Mouse (Mus musculus): ENCODE results near the gene Hs3st6. TPM values are rescaled to one million over a fixed set of nuclear protein-coding genes. Genes with fewer than 3 reads are reported as not detected.

Hs3st6 gene
- polyA plus RNA-seq, 1 experiment from 2014 or later, result 0.23 TPM

DNA sequence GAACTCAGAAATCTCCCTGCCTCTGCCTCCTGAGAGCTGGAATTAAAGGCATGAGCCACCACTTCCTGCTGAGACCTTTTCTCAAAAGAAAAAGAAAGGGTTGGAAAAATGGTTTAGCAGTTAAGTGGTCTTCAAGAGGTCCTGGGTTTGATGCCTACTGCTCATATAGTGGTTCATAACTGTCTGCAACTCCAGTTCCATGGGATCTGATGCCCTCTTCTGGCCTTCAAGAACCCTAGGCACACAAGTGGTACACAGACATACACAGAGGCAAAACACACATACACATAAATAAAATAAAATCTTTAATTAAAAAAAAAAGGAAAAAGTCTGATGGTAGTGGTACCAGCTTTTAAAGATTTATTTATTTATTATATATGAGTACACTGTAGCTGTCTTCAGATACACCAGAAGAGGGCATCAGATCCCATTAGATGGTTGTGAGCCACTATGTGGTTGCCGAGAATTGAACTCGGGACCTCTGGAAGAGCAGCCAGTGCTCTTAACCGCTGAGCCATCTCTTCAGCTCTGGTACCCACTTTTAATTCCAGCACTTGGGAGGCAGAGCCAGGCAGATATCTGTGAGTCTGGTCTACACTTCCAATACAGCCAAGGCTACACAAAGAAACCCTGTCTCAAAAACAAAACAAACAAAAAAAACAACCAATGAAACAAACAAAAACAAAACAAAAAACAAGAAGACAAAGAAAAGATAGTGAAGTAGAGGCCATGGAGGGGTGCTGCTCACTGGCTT, 27.0 kb upstream of the Hs3st6 start:
- H3K9ac ChIP-seq (ENCODE audit: low read length), result no peak overlapping the region

GRCm38 (mm10) chr17:24727618-24728017, 25.2 kb upstream of the Hs3st6 start, which contains the start of gene Rpl3l:
Rpl3l (plus strand) TSS chr17:24727820.
- no peak within 1 kb of the TSS for H3K9ac ChIP-seq (ENCODE audit: low read length)
- 66% methylated on average over 2 of the region's 2 CpGs for WGBS

More for the DNA sequence above, 27.0 kb upstream of the Hs3st6 start:
- ATAC-seq (ENCODE audit: low FRiP score) (no peak), DNase-seq (ENCODE audit: low spot score, missing footprints) (peak; percentile 67)
- no peaks in the 10 kb centered on the region for H3K27me3 ChIP-seq (ENCODE audit: control insufficient read depth, insufficient read depth, low read length)
- no peaks in the 10 kb centered on the region for H3K9me3 ChIP-seq (ENCODE audit: control insufficient read depth, low read length)
- H3K4me3 ChIP-seq (ENCODE audit: low read depth, low read length), result no peak overlapping the region
- peaks cover 11% of the 10 kb centered on the region for H3K36me3 ChIP-seq (ENCODE audit: control insufficient read depth, insufficient read depth, low read length)
- WGBS, result 81% methylated on average over 3 of the region's 3 CpGs
- no peak overlapping the region for H3K4me2 ChIP-seq
- peaks cover 15% of the 10 kb centered on the region for H3K4me1 ChIP-seq (ENCODE audit: control insufficient read depth, insufficient read depth, low read length)
- H3K27ac ChIP-seq (ENCODE audit: low read depth, low read length), result no peak overlapping the region

DNA sequence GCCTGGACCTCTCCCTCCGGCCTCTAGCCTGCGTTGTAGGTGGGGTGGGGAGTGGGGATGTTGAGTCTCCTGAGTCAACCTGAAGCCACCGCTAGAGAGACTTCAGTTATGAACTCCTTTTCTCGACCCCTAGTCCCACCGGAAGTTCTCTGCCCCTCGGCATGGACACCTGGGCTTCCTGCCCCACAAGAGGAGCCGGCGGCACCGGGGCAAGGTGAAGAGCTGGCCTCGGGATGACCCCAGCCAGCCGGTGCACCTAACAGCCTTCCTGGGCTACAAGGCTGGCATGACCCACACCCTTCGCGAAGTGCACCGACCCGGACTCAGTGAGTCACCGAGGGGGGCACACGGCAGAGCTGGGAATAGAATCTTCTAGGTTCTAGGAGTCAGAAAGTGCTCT, 24.6 kb upstream of the Hs3st6 start:
- H3K4me2 ChIP-seq, result no peak overlapping the region
- H3K27ac ChIP-seq (ENCODE audit: low read depth, low read length), result no peak overlapping the region
- H3K4me1 ChIP-seq (ENCODE audit: control insufficient read depth, insufficient read depth, low read length), result peaks cover 5% of the 10 kb centered on the region
- no peak overlapping the region for H3K4me3 ChIP-seq (ENCODE audit: low read depth, low read length)
- no peak for ATAC-seq (ENCODE audit: low FRiP score)
- 73% methylated on average over 17 of the region's 17 CpGs for WGBS
- H3K9ac ChIP-seq (ENCODE audit: low read length), result no peak overlapping the region
- no peak for DNase-seq (ENCODE audit: low spot score, missing footprints)
- no peaks in the 10 kb centered on the region for H3K9me3 ChIP-seq (ENCODE audit: control insufficient read depth, low read length)
- H3K27me3 ChIP-seq (ENCODE audit: control insufficient read depth, insufficient read depth, low read length), result no peaks in the 10 kb centered on the region
- H3K36me3 ChIP-seq (ENCODE audit: control insufficient read depth, insufficient read depth, low read length), result no peaks in the 10 kb centered on the region

More at GRCm38 (mm10) chr17:24727618-24728017, 25.2 kb upstream of the Hs3st6 start, which contains the start of gene Rpl3l:
- Histone ChIP-seq H3K4me1 (ENCODE audit: control insufficient read depth, insufficient read depth, low read length) (peaks cover 9% of the 10 kb centered on the region), H3K36me3 (ENCODE audit: control insufficient read depth, insufficient read depth, low read length) (no peaks in the 10 kb centered on the region; the same call in 1 of the 2 replicates), H3K9me3 (ENCODE audit: control insufficient read depth, low read length) (no peaks in the 10 kb centered on the region), H3K4me2 (no peak within 1 kb of the TSS), H3K27me3 (ENCODE audit: control insufficient read depth, insufficient read depth, low read length) (no peaks in the 10 kb centered on the region), H3K27ac (ENCODE audit: low read depth, low read length) (no peak within 1 kb of the TSS), H3K4me3 (ENCODE audit: low read depth, low read length) (no peak within 1 kb of the TSS)
- ATAC-seq (ENCODE audit: low FRiP score) (no peak), DNase-seq (ENCODE audit: low spot score, missing footprints) (no peak)

DNA sequence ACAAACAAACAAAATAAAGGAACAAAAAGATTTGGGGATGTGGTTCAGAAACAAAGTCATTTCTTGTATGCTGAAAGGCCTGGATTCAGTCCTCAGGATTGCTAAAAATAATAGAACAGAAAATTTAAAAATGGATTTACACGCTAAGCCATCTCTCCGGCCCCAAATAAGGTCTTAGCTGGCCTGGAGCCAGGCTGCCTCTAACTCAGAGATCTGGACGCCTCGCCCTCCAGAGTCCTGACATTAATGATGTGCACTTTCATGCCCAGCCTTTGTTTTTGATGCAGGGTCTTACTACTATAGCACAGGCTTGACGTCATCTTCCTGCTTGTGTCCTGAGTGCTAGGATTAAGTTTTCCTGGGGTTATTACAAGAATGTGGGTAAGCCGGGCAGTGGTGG, 23.7 kb upstream of the Hs3st6 start:
- no peak overlapping the region for H3K4me2 ChIP-seq
- H3K27me3 ChIP-seq (ENCODE audit: control insufficient read depth, insufficient read depth, low read length), result no peaks in the 10 kb centered on the region
- H3K9me3 ChIP-seq (ENCODE audit: control insufficient read depth, low read length), result no peaks in the 10 kb centered on the region
- no peak overlapping the region for H3K9ac ChIP-seq (ENCODE audit: low read length)
- WGBS, result 89% methylated on average over 6 of the region's 6 CpGs
- H3K4me1 ChIP-seq (ENCODE audit: control insufficient read depth, insufficient read depth, low read length), result no peaks in the 10 kb centered on the region
- no peak overlapping the region for H3K4me3 ChIP-seq (ENCODE audit: low read depth, low read length)
- no peak for ATAC-seq (ENCODE audit: low FRiP score)
- no peak overlapping the region for H3K27ac ChIP-seq (ENCODE audit: low read depth, low read length)
- peak; percentile 14 for DNase-seq (ENCODE audit: low spot score, missing footprints)
- H3K36me3 ChIP-seq (ENCODE audit: control insufficient read depth, insufficient read depth, low read length), result no peaks in the 10 kb centered on the region

DNA sequence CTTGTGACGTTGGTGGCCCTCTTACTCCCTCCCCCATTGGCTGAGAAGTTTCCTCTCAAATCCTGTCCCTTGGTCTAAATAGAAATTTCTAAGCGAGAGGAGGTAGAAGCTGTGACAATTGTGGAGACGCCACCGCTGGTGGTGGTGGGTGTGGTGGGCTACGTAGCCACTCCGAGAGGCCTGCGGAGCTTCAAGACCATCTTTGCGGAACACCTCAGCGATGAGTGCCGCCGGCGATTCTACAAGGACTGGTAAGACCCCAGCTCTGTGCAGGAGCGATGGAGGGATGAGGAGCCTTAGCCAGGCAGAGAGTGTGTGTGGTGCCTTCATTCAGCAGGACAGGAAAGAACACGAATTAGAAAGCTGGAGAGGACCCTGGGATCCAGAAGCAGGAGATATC, 22.0 kb upstream of the Hs3st6 start:
- H3K36me3 ChIP-seq (ENCODE audit: control insufficient read depth, insufficient read depth, low read length), result no peaks in the 10 kb centered on the region
- no peaks in the 10 kb centered on the region for H3K9me3 ChIP-seq (ENCODE audit: control insufficient read depth, low read length)
- no peak for ATAC-seq (ENCODE audit: low FRiP score)
- 83% methylated on average over 14 of the region's 14 CpGs for WGBS
- no peak overlapping the region for H3K4me2 ChIP-seq
- peaks cover under 1% of the 10 kb centered on the region; the same call in 1 of the 2 replicates for H3K4me1 ChIP-seq (ENCODE audit: control insufficient read depth, insufficient read depth, low read length)
- no peak overlapping the region for H3K9ac ChIP-seq (ENCODE audit: low read length)
- no peaks in the 10 kb centered on the region for H3K27me3 ChIP-seq (ENCODE audit: control insufficient read depth, insufficient read depth, low read length)
- no peak overlapping the region for H3K4me3 ChIP-seq (ENCODE audit: low read depth, low read length)
- DNase-seq (ENCODE audit: low spot score, missing footprints), result peak; percentile 69
- no peak overlapping the region for H3K27ac ChIP-seq (ENCODE audit: low read depth, low read length)

DNA sequence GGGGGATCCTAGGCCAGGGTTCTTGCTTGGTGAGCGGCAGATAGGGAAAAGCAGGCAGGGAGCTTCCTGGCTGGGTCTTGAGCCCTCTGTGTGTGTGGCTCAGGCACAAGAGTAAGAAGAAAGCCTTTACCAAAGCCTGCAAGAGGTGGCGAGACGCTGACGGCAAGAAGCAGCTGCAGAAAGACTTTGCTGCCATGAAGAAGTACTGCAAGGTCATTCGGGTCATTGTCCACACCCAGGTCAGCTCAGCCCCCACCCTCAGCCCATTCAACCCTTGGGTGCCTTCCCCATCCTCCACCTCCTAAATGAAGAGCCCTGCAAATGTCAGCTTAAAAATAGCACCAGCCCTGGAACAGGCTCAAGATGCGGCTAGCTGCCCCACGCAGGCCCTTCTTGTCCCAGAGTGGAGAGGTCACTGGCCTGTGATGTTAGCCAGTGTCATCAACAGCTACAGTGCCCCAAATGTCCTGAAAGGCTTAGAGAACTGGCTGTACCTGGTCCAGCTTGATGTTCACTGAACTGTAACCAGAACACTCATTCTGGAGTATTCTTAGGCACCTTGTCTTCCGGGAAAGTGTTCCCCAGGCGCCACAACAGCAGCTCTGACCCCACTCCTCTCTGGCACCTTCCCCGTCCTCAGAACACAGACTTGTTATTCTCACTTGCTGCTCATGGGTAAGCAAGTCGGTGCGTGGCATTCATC, 20.4 kb upstream of the Hs3st6 start:
- Histone ChIP-seq H3K9me3 (ENCODE audit: control insufficient read depth, low read length) (no peaks in the 10 kb centered on the region), H3K4me1 (ENCODE audit: control insufficient read depth, insufficient read depth, low read length) (peaks cover 10% of the 10 kb centered on the region), H3K36me3 (ENCODE audit: control insufficient read depth, insufficient read depth, low read length) (no peaks in the 10 kb centered on the region), H3K9ac (ENCODE audit: low read length) (no peak overlapping the region), H3K27ac (ENCODE audit: low read depth, low read length) (no peak overlapping the region), H3K4me3 (ENCODE audit: low read depth, low read length) (no peak overlapping the region), H3K4me2 (no peak overlapping the region), H3K27me3 (ENCODE audit: control insufficient read depth, insufficient read depth, low read length) (no peaks in the 10 kb centered on the region)
- DNase-seq (ENCODE audit: low spot score, missing footprints) (no peak), ATAC-seq (ENCODE audit: low FRiP score) (no peak)
- WGBS, result 84% methylated on average over 12 of the region's 12 CpGs

GRCm38 (mm10) chr17:24733434-24734050, 19.2 kb upstream of the Hs3st6 start:
- Histone ChIP-seq H3K4me2 (no peak overlapping the region), H3K27me3 (ENCODE audit: control insufficient read depth, insufficient read depth, low read length) (no peaks in the 10 kb centered on the region), H3K27ac (ENCODE audit: low read depth, low read length) (no peak overlapping the region), H3K4me1 (ENCODE audit: control insufficient read depth, insufficient read depth, low read length) (peaks cover 11% of the 10 kb centered on the region), H3K9me3 (ENCODE audit: control insufficient read depth, low read length) (no peaks in the 10 kb centered on the region), H3K36me3 (ENCODE audit: control insufficient read depth, insufficient read depth, low read length) (no peaks in the 10 kb centered on the region), H3K9ac (ENCODE audit: low read length) (no peak overlapping the region), H3K4me3 (ENCODE audit: low read depth, low read length) (no peak overlapping the region)
- DNase-seq (ENCODE audit: low spot score, missing footprints), result no peak
- no peak for ATAC-seq (ENCODE audit: low FRiP score)
- 90% methylated on average over 21 of the region's 21 CpGs for WGBS

- Histone ChIP-seq H3K9me3 (ENCODE audit: control insufficient read depth, low read length) (no peaks in the 10 kb centered on the region), H3K27me3 (ENCODE audit: control insufficient read depth, insufficient read depth, low read length) (no peaks in the 10 kb centered on the region), H3K4me3 (ENCODE audit: low read depth, low read length) (no peak overlapping the region), H3K27ac (ENCODE audit: low read depth, low read length) (no peak overlapping the region), H3K4me2 (no peak overlapping the region), H3K9ac (ENCODE audit: low read length) (no peak overlapping the region), H3K36me3 (ENCODE audit: control insufficient read depth, insufficient read depth, low read length) (no peaks in the 10 kb centered on the region), H3K4me1 (ENCODE audit: control insufficient read depth, insufficient read depth, low read length) (peaks cover 11% of the 10 kb centered on the region)
- WGBS, result 84% methylated on average over 1 of the region's 1 CpGs
- ATAC-seq (ENCODE audit: low FRiP score) (no peak), DNase-seq (ENCODE audit: low spot score, missing footprints) (peak; percentile 37)
Measured at GRCm38 (mm10) chr17:24734513-24734912, 18.3 kb upstream of the Hs3st6 start.

GRCm38 (mm10) chr17:24735446-24735845, 17.3 kb upstream of the Hs3st6 start:
- DNase-seq (ENCODE audit: low spot score, missing footprints) (peak; percentile 68), ATAC-seq (ENCODE audit: low FRiP score) (no peak)
- H3K4me3 ChIP-seq (ENCODE audit: low read depth, low read length), result no peak overlapping the region
- no peak overlapping the region for H3K9ac ChIP-seq (ENCODE audit: low read length)
- H3K36me3 ChIP-seq (ENCODE audit: control insufficient read depth, insufficient read depth, low read length), result no peaks in the 10 kb centered on the region
- H3K4me2 ChIP-seq, result peak overlapping the region; percentile 90
- WGBS, result 87% methylated on average over 7 of the region's 7 CpGs
- peaks cover 11% of the 10 kb centered on the region for H3K4me1 ChIP-seq (ENCODE audit: control insufficient read depth, insufficient read depth, low read length)
- H3K27ac ChIP-seq (ENCODE audit: low read depth, low read length), result no peak overlapping the region
- H3K9me3 ChIP-seq (ENCODE audit: control insufficient read depth, low read length), result no peaks in the 10 kb centered on the region
- H3K27me3 ChIP-seq (ENCODE audit: control insufficient read depth, insufficient read depth, low read length), result no peaks in the 10 kb centered on the region
